In genomic region chr10:42838736-42839135, GRCm38 (mm10) we compare ENCODE assay signal across 10 mouse cellular contexts. TPM values are rescaled to one million over a fixed set of nuclear protein-coding genes. Genes with fewer than 3 reads are reported as not detected.
"Had no signal": no experiment of that assay in that cellular context is flagged by ENCODE, and none has a peak within 500 bp of the region (broad histone marks: within the 10 kb centered on the region; RNA-seq: fewer than 3 reads in every experiment).

No protein-coding gene starts in this region.

- DNase-seq: kidney, adult 18-20 months; kidney, postnatal 10 days; kidney, postnatal 4 days; lung, embryonic 14.5 days; lung, postnatal 10 days; retina, postnatal 1 day; thymus, adult 18-20 months; thymus, postnatal 36 days had no signal

- ATAC-seq: midbrain, embryonic 16.5 days had no signal

RNA-seq across cellular contexts. Expression of gene Scml4, which starts 21.4 kb away (rescaled TPM):
- polyA plus RNA-seq: macrophage had no signal
